In the genomic region with DNA sequence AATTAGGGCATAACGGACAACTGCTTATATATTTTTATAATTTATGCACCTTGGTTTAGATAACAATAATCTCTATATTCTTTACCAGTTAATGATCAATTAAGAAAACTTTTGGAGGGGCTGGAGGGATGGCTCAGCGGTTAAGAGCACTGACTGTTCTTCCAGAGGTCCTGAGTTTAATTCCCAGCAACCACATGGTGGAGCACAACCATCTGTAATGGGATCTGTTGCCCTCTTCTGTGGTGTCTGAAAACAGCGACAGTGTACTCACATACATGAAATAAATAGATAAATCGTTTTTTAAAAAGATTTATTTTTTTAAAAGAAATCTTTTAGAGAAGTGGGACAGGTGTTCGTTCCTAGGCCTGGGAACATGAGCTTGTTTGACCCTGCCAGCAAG, we compare ENCODE assay signal across 21 mouse cellular contexts. TPM values are rescaled to one million over a fixed set of nuclear protein-coding genes. Genes with fewer than 3 reads are reported as not detected.
DNase-seq lines count a peak whose midpoint lies in the region; ATAC-seq and TF ChIP-seq lines count a peak whose summit lies in the region.
"Had no signal": no experiment of that assay in that cellular context is flagged by ENCODE, and none has a peak within 500 bp of the region (broad histone marks: within the 10 kb centered on the region; RNA-seq: fewer than 3 reads in every experiment).

No protein-coding gene starts in this region.

- no peak overlapping the region for H3K4me2 ChIP-seq in heart, postnatal 0 days (ENCODE audit: low read depth, low read length)
- H3K4me2 ChIP-seq in midbrain, postnatal 0 days (ENCODE audit: low read depth, low read length, poor library complexity, severe bottlenecking): no peak overlapping the region
- H3K4me2 ChIP-seq in midbrain, embryonic 13.5 days (replicated peaks): no peak overlapping the region
- no peak overlapping the region for H3K4me2 ChIP-seq in stomach, postnatal 0 days (replicated peaks; ENCODE audit: low read depth)
- H3K4me2 ChIP-seq: embryonic facial prominence, embryonic 12.5 days; forebrain, embryonic 12.5 days; heart, embryonic 11.5 days; heart, embryonic 15.5 days; hindbrain, embryonic 15.5 days had no signal

- H3K4me1 ChIP-seq in heart, postnatal 0 days (ENCODE audit: control insufficient read depth, insufficient read depth): no peaks in the 10 kb centered on the region
- no peaks in the 10 kb centered on the region for H3K4me1 ChIP-seq in midbrain, postnatal 0 days (ENCODE audit: insufficient read depth, low read length)
- peaks cover 5% of the 10 kb centered on the region for H3K4me1 ChIP-seq in midbrain, embryonic 13.5 days (replicated peaks)
- H3K4me1 ChIP-seq in stomach, postnatal 0 days (replicated peaks; ENCODE audit: control insufficient read depth, insufficient read depth): 0 out of 2 replicates have a peak, but pooled peaks cover 2% of the 10 kb centered on the region

- no peak for TF ChIP-seq EP300 in heart, postnatal 0 days (IDR thresholded peaks at IDR 0.05; ENCODE audit: low read depth)
- TF ChIP-seq EP300 in stomach, postnatal 0 days (optimal IDR thresholded peaks at IDR 0.05): no peak

- H3K36me3 ChIP-seq in heart, postnatal 0 days (replicated peaks; ENCODE audit: control insufficient read depth, insufficient read depth, low read length): no peaks in the 10 kb centered on the region
- H3K36me3 ChIP-seq in midbrain, postnatal 0 days (ENCODE audit: insufficient read depth, low read length): no peaks in the 10 kb centered on the region
- H3K36me3 ChIP-seq in midbrain, embryonic 13.5 days: no peaks in the 10 kb centered on the region
- H3K36me3 ChIP-seq in stomach, postnatal 0 days (ENCODE audit: control insufficient read depth, insufficient read depth, low read length): no peaks in the 10 kb centered on the region
- H3K36me3 ChIP-seq: embryonic facial prominence, embryonic 12.5 days; forebrain, embryonic 12.5 days; heart, embryonic 15.5 days; hindbrain, embryonic 15.5 days had no signal

- TF ChIP-seq CTCF in heart, postnatal 0 days (IDR thresholded peaks at IDR 0.05; ENCODE audit: low read depth): peak; percentile 25; the same call in 1 of the 2 replicates
- TF ChIP-seq CTCF in layer of hippocampus, adult 2 months (conservative IDR thresholded peaks at IDR 0.05): peak; percentile 53
- TF ChIP-seq CTCF in midbrain, postnatal 0 days (IDR thresholded peaks at IDR 0.05): peak; percentile 44; the same call in 1 of the 2 replicates
- TF ChIP-seq CTCF in stomach, postnatal 0 days (IDR thresholded peaks at IDR 0.05; ENCODE audit: low read depth): peak; percentile 52

- no peak for ATAC-seq in heart, postnatal 0 days (ENCODE audit: insufficient read depth, low read depth)
- ATAC-seq in midbrain, postnatal 0 days (ENCODE audit: low FRiP score): no peak
- ATAC-seq in midbrain, embryonic 13.5 days: no peak
- ATAC-seq in stomach, postnatal 0 days (ENCODE audit: low FRiP score, low TSS enrichment): no peak
- ATAC-seq: forebrain, embryonic 16.5 days had no signal

- 42% methylated on average over 5 of the region's 5 CpGs for WGBS in heart, postnatal 0 days
- WGBS in midbrain, postnatal 0 days: 42% methylated on average over 5 of the region's 5 CpGs
- WGBS in midbrain, embryonic 13.5 days: 48% methylated on average over 5 of the region's 5 CpGs
- WGBS in stomach, postnatal 0 days: 35% methylated on average over 5 of the region's 5 CpGs

- H3K4me3 ChIP-seq in heart, postnatal 0 days (ENCODE audit: low read depth, low read length): no peak overlapping the region
- no peak overlapping the region for H3K4me3 ChIP-seq in layer of hippocampus, adult 2 months
- H3K4me3 ChIP-seq in midbrain, postnatal 0 days (ENCODE audit: low read depth, low read length): no peak overlapping the region
- H3K4me3 ChIP-seq in midbrain, embryonic 13.5 days (replicated peaks): no peak overlapping the region
- H3K4me3 ChIP-seq in stomach, postnatal 0 days (ENCODE audit: low read depth, low read length): no peak overlapping the region
- H3K4me3 ChIP-seq: embryonic facial prominence, embryonic 12.5 days; forebrain, embryonic 12.5 days; heart, embryonic 15.5 days; hindbrain, embryonic 15.5 days had no signal

- DNase-seq in heart, postnatal 0 days (ENCODE audit: low spot score): no peak
- no peak for DNase-seq in heart, postnatal 14 days
- DNase-seq in layer of hippocampus, adult 2 months (ENCODE audit: low spot score in 2 of 2): no peak
- DNase-seq in layer of hippocampus, adult 18-20 months (ENCODE audit: low spot score in 2 of 2): no peak
- DNase-seq in midbrain, postnatal 0 days (ENCODE audit: low spot score): no peak
- no peak for DNase-seq in stomach, postnatal 0 days (ENCODE audit: low spot score)
- no peak for DNase-seq in testis, postnatal 14 days (ENCODE audit: low spot score)
- DNase-seq: adrenal gland, adult 8-10 months; cerebellum, adult 11 months; cerebellum, adult 8-10 months; cerebellum, postnatal 14 days; gastrocnemius, postnatal 25 days; heart, adult 11 months; heart, postnatal 36 days had no signal

- no peaks in the 10 kb centered on the region for H3K9me3 ChIP-seq in heart, postnatal 0 days (replicated peaks; ENCODE audit: control insufficient read depth, low read length)
- H3K9me3 ChIP-seq in midbrain, postnatal 0 days (ENCODE audit: low read length): no peaks in the 10 kb centered on the region
- no peaks in the 10 kb centered on the region for H3K9me3 ChIP-seq in midbrain, embryonic 13.5 days
- H3K9me3 ChIP-seq in stomach, postnatal 0 days (ENCODE audit: control insufficient read depth, low read length): no peaks in the 10 kb centered on the region
- H3K9me3 ChIP-seq: embryonic facial prominence, embryonic 12.5 days; forebrain, embryonic 12.5 days; heart, embryonic 15.5 days; hindbrain, embryonic 15.5 days had no signal

- H3K27ac ChIP-seq in heart, postnatal 0 days (ENCODE audit: low read depth): no peak overlapping the region
- no peak overlapping the region for H3K27ac ChIP-seq in layer of hippocampus, adult 2 months
- H3K27ac ChIP-seq in midbrain, postnatal 0 days (ENCODE audit: low read depth, low read length): no peak overlapping the region
- no peak overlapping the region for H3K27ac ChIP-seq in midbrain, embryonic 13.5 days
- H3K27ac ChIP-seq in stomach, postnatal 0 days (replicated peaks): no peak overlapping the region
- H3K27ac ChIP-seq: embryonic facial prominence, embryonic 12.5 days; forebrain, embryonic 12.5 days; heart, embryonic 15.5 days; hindbrain, embryonic 15.5 days had no signal

- H3K27me3 ChIP-seq in heart, postnatal 0 days (ENCODE audit: control insufficient read depth, insufficient read depth, low read length): no peaks in the 10 kb centered on the region
- H3K27me3 ChIP-seq in midbrain, postnatal 0 days (ENCODE audit: insufficient read depth, low read length): 0 out of 2 replicates have a peak, but pooled peaks cover 4% of the 10 kb centered on the region
- H3K27me3 ChIP-seq in midbrain, embryonic 13.5 days: no peaks in the 10 kb centered on the region
- H3K27me3 ChIP-seq in stomach, postnatal 0 days (ENCODE audit: control insufficient read depth, insufficient read depth, low read length): no peaks in the 10 kb centered on the region
- H3K27me3 ChIP-seq: embryonic facial prominence, embryonic 12.5 days; forebrain, embryonic 12.5 days; heart, embryonic 15.5 days; hindbrain, embryonic 15.5 days had no signal

- intact Hi-C loops in heart, postnatal 14 days (cut with DNase I): loop anchor here (2.0 kb wide), 1 partner anchor 86 kb away; no protein-coding TSS in a partner anchor

- H3K9ac ChIP-seq in heart, postnatal 0 days (replicated peaks; ENCODE audit: low read depth, low read length): no peak overlapping the region
- no peak overlapping the region for H3K9ac ChIP-seq in midbrain, postnatal 0 days (replicated peaks; ENCODE audit: low read length, poor library complexity, severe bottlenecking)
- no peak overlapping the region for H3K9ac ChIP-seq in midbrain, embryonic 13.5 days (replicated peaks)
- no peak overlapping the region for H3K9ac ChIP-seq in stomach, postnatal 0 days (ENCODE audit: low read length)
- H3K9ac ChIP-seq: embryonic facial prominence, embryonic 12.5 days; forebrain, embryonic 12.5 days; heart, embryonic 15.5 days; hindbrain, embryonic 15.5 days had no signal

RNA-seq across cellular contexts. Expression of a gene that starts 5.0 kb away (rescaled TPM):
- total RNA-seq in heart, postnatal 0 days (2014; rRNA removed; ENCODE audit: low replicate concordance): 3.4 and 4.5 TPM in 2 replicates
- 21.9 and 24.2 TPM in 2 replicates for polyA plus RNA-seq in heart, postnatal 0 days (2015; fragmentation: Nextera tagmentation; extraction: Ambion mirVana)
- total RNA-seq in heart, postnatal 14 days (2021): 10 to 100 TPM in 1 of 2 experiments, 1 to 10 TPM in 1; 9.9 to 11.8 TPM
- total RNA-seq in layer of hippocampus, adult 2 months (2021): 10 to 100 TPM; 24.8 to 25.5 TPM
- total RNA-seq in layer of hippocampus, adult 18-20 months (2021): 10 to 100 TPM; 25.4 to 26.4 TPM
- 30.5 and 37.3 TPM in 2 replicates for total RNA-seq in midbrain, postnatal 0 days (2014; rRNA removed)
- 59.4 and 63.9 TPM in 2 replicates for polyA plus RNA-seq in midbrain, postnatal 0 days (2015; fragmentation: Nextera tagmentation; extraction: Ambion mirVana)
- polyA plus RNA-seq in midbrain, embryonic 13.5 days (2015; fragmentation: Nextera tagmentation; extraction: Ambion mirVana): 51.2 and 53.8 TPM in 2 replicates
- 17.1 TPM in 2 replicates for polyA plus RNA-seq in stomach, postnatal 0 days (2015; fragmentation: Nextera tagmentation; extraction: Ambion mirVana)

RNA-seq across cellular contexts. Expression of a gene that starts 7.7 kb away (rescaled TPM):
- total RNA-seq in heart, postnatal 0 days (2014; rRNA removed; ENCODE audit: low replicate concordance): 21.6 and 24.9 TPM in 2 replicates
- polyA plus RNA-seq in heart, postnatal 0 days (2015; fragmentation: Nextera tagmentation; extraction: Ambion mirVana): 11.2 and 13.7 TPM in 2 replicates
- total RNA-seq in heart, postnatal 14 days (2021): 10 to 100 TPM; 24.7 to 29.0 TPM
- total RNA-seq in layer of hippocampus, adult 2 months (2021): 10 to 100 TPM; 72.6 to 81.6 TPM
- 10 to 100 TPM; 72.9 to 74.8 TPM for total RNA-seq in layer of hippocampus, adult 18-20 months (2021)
- 33.8 and 36.2 TPM in 2 replicates for total RNA-seq in midbrain, postnatal 0 days (2014; rRNA removed)
- polyA plus RNA-seq in midbrain, postnatal 0 days (2015; fragmentation: Nextera tagmentation; extraction: Ambion mirVana): 29.0 and 32.3 TPM in 2 replicates
- polyA plus RNA-seq in midbrain, embryonic 13.5 days (2015; fragmentation: Nextera tagmentation; extraction: Ambion mirVana): 29.9 and 31.9 TPM in 2 replicates
- 13.3 TPM in 2 replicates for polyA plus RNA-seq in stomach, postnatal 0 days (2015; fragmentation: Nextera tagmentation; extraction: Ambion mirVana)

RNA-seq across cellular contexts. Expression of a gene that starts 51.0 kb away (rescaled TPM):
- 31.1 and 43.0 TPM in 2 replicates for total RNA-seq in heart, postnatal 0 days (2014; rRNA removed; ENCODE audit: low replicate concordance)
- 3.1 and 3.7 TPM in 2 replicates for polyA plus RNA-seq in heart, postnatal 0 days (2015; fragmentation: Nextera tagmentation; extraction: Ambion mirVana)
- 10 to 100 TPM; 17.8 to 18.9 TPM for total RNA-seq in heart, postnatal 14 days (2021)
- 10 to 100 TPM; 25.2 to 28.4 TPM for total RNA-seq in layer of hippocampus, adult 2 months (2021)
- 10 to 100 TPM; 26.7 to 27.6 TPM for total RNA-seq in layer of hippocampus, adult 18-20 months (2021)
- 35.6 and 45.4 TPM in 2 replicates for total RNA-seq in midbrain, postnatal 0 days (2014; rRNA removed)
- polyA plus RNA-seq in midbrain, postnatal 0 days (2015; fragmentation: Nextera tagmentation; extraction: Ambion mirVana): 5.8 and 7.0 TPM in 2 replicates
- polyA plus RNA-seq in midbrain, embryonic 13.5 days (2015; fragmentation: Nextera tagmentation; extraction: Ambion mirVana): 10.5 and 11.0 TPM in 2 replicates
- polyA plus RNA-seq in stomach, postnatal 0 days (2015; fragmentation: Nextera tagmentation; extraction: Ambion mirVana): 5.0 and 5.3 TPM in 2 replicates
